Mouse (Mus musculus) layer of hippocampus, adult 8-10 months (tissue): Measurements from ENCODE around the gene Papolg. TPM values are rescaled to one million over a fixed set of nuclear protein-coding genes. Genes with fewer than 3 reads are reported as not detected.

Experiments
- total RNA-seq, 4 experiments: library from RNA; stranded (reverse); gene quantifications; 2 replicates each; pipeline ENCODE4 v1.2.4; 2022

The Papolg gene
- total RNA-seq, 4 experiments from 2014 or later: 19.0 to 24.0 (median 21.4) TPM

Other genes starting within 250 kb of the Papolg start
- gene Pus10, start 229.6 kb downstream of the Papolg start, total RNA-seq: 10 to 100 TPM; 18.1 to 22.4 (median 20.3) TPM
- gene Pex13, start 229.3 kb downstream of the Papolg start, total RNA-seq: 10 to 100 TPM; 21.4 to 30.5 (median 26.0) TPM
- 1 to 10 TPM; 3.0 to 3.8 (median 3.5) TPM for gene Rel, start 124.3 kb downstream of the Papolg start, total RNA-seq
- gene A830031A19Rik, start 179.8 kb upstream of the Papolg start, total RNA-seq: 1 to 10 TPM in 3 of 4 experiments, under 1 TPM in 1; 0.93 to 2.4 (median 1.6) TPM
- 100 to 1,000 TPM; 103 to 118 (median 109) TPM for gene Bcl11a, start 182.8 kb upstream of the Papolg start, total RNA-seq